Mouse (Mus musculus): Measurements from ENCODE around the gene B430218F22Rik. TPM values are rescaled to one million over a fixed set of nuclear protein-coding genes. Genes with fewer than 3 reads are reported as not detected.
A peak's percentile ranks its signal among the peaks of the same experiment; 100 is the strongest.
"Not testable (repeated sequence)": the region's sequence is repeated elsewhere in the genome, so short reads cannot be mapped to it uniquely, and the experiment has no call there.

B430218F22Rik gene
- under 1 TPM in 1 of 2 experiments, not detected in 1; 0.48 TPM for total RNA-seq (2021)

DNA sequence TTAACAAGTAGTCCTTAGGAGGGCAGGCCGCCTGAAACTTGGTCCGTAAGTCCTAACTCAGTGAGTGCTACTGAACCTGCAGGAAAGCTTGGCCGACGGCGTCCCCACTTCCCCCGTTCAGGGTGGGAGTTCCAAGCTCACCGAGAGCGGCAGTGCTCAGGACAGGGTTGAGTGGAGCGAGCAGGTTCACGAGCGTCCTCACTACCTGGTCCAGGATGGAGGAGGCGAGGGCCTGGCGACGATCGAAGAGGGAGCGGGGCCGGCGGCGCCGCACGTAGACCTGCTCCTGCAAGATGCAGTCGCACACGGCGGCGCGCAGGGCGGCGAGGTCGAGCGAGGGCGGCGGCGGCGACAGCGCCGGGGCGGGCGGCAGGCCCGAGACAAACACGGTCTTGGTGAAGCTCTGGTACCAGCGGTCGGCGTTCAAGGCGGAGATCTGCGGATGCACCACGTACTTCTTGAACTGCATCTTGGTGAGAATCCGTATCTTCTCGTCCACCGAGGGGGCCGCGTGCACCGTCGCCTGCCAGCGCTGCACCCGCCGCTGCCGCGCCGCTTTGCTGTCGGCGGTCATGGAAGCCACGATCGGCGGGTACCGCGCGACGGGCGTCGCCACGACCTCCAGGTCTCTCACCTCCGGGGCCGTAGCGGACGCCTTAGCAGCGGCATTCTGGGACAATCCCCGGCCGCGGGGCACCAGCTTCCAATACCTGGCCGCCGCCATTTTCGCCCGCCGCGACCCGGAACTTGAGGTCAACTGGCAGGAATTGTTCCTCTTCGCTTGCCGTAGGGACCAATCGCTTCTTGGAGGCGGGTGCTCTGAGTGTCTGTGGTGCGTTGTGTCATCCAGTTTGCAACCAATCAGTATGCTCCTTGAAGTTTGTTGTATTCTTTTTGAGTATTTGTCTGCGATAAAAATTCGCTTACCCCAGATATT lies at the start of gene B430218F22Rik, which contains the start of gene Mrps30:
Gene B430218F22Rik, plus strand, starts transcription at position 120 of the 937 bp plus-strand sequence.
Gene Mrps30, minus strand, starts transcription at position 742 of the 937 bp plus-strand sequence.
- peak; percentile 96 for DNase-seq

DNA sequence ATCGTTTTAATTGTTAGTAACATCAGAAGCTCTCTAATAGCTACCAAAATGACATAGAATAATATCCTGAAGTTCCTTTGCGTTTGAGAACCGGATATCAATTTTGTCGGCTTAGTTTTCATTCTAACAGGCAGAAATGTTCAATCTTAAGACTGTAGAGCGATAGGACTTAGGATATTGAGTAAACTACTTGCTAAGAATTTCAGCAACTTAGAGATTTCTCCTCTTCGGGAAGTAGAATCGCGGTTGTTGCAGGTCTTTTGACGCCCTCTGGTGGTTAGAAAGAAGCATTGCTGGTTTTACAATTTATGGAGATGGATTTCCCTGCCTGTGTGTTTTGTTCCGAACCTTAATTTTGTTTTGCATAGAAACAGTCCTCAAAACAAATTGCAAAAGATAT lies 36.2 kb upstream of the B430218F22Rik start:
- no peak for DNase-seq

DNA sequence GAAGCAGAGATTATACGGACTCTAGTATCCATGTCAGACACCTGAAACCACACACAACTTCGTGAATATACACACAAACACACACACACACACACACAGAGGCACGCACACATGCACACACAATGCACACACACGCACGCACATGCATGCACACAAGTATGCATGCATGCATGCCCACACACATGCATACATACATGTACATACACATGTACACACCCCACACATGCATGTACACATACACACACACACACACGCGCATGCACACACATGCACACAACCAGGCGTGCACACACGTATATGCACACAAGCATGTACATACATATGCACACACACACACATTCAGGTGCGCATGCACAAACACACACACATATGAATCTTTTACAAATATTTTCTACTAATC lies 35.6 kb upstream of the B430218F22Rik start:
- no peak for DNase-seq

DNA sequence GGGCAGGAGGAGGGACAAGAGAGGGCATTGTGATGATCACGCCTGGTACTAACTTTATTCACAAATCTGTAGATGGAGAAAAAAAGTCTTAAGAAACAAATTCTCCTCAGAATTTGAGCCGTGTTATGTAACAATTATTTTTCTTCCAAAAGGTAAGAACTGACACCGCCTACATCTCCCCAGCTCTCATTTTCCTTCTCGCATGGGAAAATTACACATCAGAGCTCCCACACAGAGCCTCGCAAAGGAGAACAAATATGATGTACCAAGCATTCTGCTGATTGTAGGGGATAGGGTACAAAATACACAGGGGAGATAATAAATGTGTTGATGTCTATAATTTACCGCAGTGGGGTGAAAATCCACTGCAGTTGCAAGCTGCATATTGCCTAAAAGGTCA lies 23.1 kb upstream of the B430218F22Rik start:
- DNase-seq, result no peak

DNA sequence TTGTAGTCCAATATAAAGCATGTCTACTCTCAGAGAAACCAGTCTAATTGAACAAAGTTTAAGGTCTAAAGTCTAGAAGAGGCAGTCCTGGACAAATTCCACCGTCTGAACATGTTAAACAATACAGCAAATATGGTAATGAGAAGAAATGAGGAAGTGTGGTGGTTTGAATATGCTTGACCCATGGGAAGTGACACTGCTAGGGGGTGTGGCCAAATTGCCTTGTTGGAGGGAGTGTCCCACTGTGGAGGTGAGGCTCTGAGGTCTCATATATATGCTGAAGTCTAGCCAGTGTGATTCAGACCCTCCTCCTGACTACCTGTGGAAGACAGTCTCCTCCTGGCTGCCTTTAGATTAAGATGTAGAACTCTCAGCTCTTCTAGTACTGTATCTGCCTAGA lies 20.7 kb upstream of the B430218F22Rik start:
- no peak for DNase-seq

DNA sequence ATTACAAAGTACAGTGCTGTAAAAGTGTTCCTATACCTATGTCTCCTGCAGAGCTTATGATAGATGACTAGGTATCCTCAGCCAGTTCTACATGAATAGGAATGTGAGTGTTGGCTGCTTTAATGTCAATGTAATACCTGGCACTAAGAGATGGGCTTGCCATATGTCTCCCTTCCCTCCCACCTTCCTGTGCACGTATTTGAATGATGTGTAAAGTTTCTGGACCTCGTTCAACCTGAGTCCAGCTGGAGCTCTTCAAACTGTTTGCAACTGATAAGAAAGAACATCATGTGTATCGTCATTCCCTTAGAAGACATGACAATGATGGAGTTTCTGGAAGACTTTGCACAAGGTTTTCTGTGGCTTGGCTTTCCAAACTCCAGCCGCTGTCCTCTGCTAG lies 13.6 kb upstream of the B430218F22Rik start:
- DNase-seq, result no peak

DNA sequence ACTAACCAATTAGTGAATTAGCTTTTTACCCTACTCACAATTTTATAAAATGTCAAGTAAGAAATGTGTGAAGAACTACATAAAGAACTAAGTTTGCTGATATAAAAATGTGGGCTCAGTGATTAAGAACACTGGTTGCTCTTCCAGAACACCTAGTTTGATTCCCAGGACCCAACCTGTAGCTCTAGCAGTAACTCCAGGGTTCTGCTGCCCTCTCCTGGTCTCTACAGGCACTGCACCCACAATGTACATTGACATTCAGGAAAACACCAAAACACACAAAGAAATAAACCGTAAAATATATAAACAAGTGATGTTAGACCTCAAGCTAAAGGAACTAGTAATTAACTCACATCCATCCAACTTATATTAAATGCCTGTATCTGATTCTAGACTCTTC lies 7.3 kb upstream of the B430218F22Rik start:
- DNase-seq, result peak; percentile 55

DNA sequence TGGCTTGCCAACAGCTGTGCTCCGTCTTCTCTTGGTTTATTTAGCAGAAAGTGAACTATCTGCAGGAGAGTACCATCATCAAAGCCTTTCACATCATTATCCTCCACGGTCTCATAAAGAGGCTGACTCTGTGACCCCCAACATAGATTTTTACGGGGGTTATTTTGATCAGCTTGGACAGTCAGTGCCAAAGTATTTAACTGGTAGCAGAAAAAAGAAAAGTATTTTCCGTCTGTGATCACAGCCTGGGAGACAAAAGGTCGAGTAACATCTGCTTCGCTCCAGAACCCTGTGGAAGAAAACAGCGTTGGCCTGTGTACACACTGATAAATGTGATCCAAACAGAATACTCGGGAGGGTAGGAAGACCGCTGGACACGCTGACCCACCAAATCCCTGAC lies 6.0 kb upstream of the B430218F22Rik start:
- DNase-seq, result no peak

DNA sequence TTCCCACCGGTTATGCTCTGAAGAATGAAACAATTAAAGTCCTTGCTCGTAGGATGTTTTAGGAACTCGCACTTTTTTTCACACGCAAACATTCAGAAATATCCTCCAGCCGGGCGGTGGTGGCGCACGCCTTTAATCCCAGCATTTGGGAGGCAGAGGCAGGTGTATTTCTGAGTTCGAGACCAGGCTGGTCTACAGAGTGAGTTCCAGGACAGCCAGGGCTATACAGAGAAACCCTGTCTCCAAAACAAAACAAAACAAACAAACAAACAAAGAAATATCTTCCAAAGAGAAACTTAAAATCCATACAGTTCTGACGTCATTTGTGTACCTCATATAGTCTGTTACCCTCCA lies 995 bp downstream of the B430218F22Rik start:
- not testable (repeated sequence) for DNase-seq

DNA sequence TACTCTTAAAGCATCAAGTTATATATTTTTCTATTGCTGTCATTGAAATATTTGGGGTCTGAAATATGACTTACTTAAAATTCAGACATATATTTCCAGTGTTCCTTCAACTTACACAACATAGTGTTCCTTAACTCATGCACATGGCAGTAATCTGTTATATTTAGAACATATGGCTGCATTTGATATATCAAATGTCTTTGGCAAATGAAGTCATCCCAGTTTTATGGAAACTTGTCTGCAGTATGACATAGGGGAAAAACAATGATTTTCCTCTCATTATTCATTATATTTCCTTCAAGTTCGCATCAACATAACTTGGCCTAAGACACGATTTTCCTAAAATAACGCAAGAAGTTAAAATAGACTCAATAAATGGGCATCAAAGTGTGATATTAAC lies 9.4 kb downstream of the B430218F22Rik start:
- DNase-seq, result no peak

DNA sequence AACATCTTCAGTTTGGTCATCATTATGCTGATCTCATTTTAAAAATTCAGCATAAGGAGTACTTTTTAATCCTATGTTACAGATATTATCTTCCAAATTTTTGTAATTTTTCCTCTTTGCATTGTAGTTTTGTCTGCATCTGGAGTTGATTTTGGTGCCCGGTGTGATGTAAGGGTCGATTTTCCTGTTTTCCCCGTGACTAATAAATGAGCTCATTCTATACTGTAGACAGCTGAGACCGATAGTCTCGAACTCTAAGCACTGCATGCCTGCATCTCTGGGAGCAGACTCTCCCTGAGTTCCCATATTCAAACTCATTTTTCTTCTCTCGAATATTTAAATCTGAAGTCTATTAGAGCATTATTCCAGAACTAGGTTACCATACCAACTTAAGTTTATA lies 13.9 kb downstream of the B430218F22Rik start:
- DNase-seq, result no peak

DNA sequence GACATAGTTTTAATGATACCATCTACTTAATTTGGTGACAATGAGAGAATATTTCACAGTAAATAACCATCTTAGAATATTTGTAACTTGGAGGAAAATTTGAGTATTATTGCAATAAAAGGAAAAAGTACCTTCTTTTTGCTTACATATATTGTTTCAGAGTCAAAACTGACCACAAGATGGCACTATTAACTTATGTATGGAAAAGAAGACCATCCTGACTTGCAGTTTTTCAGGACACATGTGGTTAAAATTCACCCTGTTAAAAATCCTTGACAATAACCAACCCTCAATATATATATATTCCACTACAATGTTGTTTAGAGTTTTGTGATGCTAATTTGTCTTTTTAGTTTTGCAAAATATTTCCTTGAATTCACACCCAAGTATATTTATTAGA lies 17.1 kb downstream of the B430218F22Rik start:
- DNase-seq, result no peak

DNA sequence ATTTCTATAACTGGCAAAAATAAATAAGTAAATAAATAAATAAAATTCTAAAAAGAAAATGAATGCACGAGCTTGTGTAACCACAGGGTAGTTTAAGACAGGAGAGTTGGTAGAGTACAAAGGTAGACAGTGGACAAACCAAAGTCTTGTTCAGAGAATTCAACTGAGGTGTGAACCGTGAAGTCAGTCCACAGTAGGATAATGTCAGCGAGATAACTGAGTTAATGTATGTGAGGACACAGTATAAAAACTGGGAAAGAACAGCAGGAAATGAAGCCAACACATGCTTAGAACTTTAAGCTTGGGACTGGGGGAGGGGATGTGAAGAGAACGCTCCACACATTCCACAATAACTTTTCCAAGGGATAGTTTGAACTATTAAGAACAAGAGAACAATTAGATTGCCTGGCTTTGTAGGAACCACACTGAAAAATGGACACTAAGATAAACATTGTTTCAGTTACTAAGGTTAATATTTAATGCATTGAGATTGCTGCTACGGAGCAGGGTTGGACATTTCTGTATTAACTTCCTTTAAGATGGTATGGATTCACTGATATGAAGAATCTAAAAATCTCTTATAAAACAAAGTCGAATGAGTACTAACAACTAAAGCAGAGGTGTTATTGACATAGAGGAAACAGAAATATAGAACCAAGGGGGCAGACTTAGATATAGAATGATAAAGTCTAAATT lies 25.0 kb downstream of the B430218F22Rik start:
- no peak for DNase-seq

DNA sequence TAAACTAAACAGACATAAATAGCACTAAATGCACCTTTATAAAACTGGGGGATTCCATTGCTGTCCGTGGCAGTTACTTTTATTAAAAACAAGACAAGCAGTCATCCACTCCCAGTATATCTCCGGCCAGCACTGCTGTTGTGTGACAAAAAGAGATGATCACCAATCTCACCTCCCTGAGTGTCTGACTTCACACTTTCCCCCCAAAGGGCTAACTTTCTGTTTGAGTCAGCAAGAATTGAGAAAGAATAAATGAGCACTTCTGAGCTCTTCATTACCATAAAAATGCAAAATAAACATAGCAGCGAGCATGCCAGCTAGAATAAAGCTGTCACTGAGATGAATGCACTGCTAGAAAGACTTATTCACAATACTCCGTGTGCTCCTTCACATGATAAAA lies 31.7 kb downstream of the B430218F22Rik start:
- DNase-seq, result no peak

DNA sequence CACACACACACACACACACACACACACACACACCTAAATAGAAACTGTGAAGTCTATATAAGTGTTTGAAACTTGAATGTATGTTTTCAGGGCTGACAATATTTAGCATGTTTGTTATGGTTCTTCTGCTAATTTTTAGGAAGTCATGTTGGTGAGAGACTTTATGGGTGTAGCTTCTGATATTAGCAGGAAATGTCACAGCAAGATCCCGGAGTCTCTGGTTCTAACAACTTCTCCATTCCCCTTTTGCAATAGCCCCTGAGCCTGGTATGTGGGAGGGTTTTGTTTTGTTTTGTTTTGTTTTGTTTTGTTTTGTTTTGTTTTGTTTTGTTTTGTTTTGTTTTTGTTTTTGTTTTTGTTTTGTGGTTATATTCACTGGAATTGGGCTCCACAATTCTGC lies 34.0 kb downstream of the B430218F22Rik start:
- DNase-seq, result no peak

DNA sequence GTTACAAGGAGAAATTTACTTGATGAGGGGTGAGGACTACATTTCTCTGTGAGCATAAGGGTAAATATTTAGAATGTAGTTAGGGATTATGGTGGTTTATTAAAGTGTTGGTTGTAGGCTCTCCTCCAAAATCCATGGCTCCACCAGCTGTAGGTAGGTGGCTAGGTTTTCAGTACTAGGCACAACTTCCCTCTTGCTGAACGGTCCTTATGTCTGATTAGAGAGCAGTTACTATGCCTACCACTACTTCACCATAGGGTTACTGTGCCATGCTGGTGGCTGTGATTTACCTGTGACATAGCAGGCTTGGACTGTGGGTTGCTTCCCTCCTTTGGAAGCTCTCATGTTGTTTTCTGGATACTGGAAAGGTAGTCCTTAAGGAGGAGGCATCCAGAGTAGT lies 34.4 kb downstream of the B430218F22Rik start:
- DNase-seq, result no peak

Other genes starting within 250 kb of the B430218F22Rik start
- gene Mrps30, start 622 bp downstream of the B430218F22Rik start, total RNA-seq (2021), result 10 to 100 TPM; 24.1 to 24.9 TPM